Mouse (Mus musculus) embryo, embryonic 11 days (tissue): ENCODE measurements around the gene Cdt1.

Source experiments
- DNase-seq: peaks from one replicate; pipeline ENCODE4 v3.0.0-alpha.2; 2015

Cdt1 gene

DNA sequence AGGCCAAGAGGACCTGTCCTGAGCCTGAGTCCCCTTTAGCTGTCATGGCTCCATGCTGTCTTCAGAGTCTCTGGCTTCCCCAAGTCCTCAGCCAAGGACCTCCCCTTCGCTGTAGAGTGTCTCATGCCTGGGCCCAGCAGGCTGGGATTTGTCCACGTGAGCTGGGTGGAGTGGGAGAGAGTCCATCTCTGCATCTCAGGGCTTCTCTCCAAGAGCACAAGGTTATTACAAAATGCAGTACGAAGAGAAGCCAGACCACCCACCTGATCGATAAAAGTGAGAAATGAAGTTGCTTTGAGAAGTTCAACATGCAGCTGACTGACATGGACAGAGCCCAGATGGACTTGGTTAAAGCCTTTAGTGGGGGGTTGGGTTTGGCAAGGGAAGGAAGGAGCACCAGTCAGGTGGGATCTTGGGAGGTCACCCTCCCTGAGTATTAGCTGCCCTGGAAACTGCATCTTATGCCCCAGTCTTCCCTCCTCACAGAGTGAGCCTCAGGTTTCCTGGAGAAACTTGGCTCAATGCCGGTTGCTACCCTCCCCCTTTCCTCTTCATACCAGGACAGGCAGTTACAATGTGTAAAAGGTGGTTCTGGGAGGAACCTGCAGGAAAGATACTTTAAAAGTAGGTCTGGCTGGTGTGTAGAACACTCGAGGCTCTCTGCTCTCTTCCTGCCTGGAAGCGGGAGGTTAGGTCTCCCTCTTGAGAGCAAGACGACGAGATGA lies 48.5 kb downstream of the Cdt1 start:
- DNase-seq: no peak

DNA sequence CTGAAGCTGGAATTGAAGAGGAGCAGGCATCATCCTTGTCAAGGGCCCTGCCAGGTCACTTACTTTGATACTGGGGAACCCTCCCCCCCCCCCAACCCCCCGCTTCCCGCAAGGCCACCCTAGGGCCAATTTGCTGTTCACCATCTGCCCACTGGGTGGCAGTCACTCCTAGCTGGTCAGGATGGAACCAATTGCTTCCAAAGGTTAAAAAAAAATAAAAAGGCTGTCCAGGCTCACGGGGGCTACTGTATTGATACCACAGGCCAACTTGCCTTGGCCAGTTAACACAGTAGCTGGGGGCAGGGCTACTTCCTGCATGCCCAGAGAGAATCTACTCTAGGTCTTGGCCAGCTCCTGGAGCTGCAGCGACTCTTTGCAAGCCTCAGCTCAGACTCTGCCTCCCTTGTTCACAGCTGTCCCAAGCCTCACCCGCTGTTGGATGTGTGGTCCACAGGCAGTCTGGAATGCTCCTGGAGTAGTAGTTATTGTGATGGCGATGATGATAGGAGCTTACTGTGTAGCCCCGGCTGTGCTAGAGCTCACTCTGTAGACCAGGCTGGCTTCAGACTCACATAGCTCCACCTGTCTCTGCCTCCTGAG lies 50.2 kb downstream of the Cdt1 start:
- DNase-seq: peak; percentile 84

DNA sequence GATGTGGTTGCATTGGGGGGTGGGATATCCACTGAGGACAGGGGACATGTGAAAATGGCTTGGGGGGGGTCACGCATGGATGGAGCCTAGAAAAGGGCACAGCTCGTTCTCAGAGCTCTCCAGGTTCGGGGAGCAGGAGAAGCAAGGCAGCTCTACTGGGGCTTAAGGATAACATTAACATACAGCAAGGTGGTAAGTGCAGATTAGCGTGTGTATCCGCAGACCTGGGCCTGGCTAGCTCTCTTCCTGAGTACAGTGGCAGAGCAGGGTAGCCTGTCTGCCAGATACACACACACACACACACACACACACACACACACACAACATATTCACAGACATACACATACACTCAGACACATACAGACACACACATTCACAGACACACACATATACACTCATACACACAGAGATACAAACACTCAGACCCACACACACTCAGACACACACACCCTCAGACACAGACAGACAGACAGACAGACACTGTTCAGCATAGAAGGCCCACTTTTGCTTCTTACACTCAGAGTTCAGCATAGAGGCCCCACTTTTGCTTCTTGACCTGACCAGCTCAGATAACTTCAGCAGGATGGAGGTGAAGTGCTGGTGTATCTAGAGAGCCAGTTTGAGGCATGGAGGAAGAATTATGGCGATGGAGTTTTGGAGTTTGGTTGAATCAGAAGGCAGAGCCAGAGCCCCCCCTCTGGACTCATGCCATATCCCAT lies 51.0 kb downstream of the Cdt1 start:
- DNase-seq: no peak

DNA sequence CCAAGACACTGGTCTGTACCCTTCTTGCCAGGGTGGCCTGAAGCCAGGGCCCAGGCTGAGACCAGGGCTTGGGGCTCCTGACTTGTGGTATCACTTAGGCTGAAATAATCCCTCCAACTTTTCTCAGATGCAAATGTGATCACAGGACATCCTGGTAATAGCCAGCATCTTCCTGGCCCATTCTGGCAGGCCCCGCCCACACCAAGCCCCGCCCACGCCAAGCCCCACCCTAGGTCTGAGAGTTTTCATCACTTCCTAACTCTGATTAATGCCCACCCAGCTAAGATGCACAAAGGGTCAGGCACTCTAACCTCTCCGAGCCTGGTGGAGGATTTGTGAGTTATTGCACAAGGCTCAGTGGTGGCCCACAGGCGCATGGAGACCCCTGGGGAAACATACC lies 52.6 kb downstream of the Cdt1 start:
- DNase-seq: no peak

DNA sequence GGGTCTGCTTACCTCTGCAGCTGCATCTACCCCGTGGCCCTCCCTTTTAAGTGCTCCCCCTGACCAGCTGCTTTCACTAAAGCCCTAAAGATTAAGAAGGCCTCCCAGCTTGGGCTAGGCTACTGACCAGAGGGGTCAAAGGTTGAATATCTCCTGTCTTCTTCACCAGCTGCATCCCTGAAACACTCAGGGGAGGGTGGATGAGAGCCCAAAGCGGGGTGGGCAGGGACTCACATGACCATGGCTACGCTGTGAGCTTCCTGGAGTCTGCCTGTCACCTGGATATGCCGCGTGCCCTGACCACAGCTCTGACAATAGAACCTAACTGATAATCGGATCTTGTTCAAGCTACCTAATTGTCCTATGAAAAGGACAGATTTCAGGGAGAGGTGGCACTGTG lies 54.9 kb downstream of the Cdt1 start, which contains the start of gene Pabpn1l:
Pabpn1l (minus strand) TSS at position 13 of the 400 bp plus-strand sequence.
- no peak for DNase-seq
